Mouse (Mus musculus) MEL (cell line): ENCODE data around the gene Il10ra. TPM values are rescaled to one million over a fixed set of nuclear protein-coding genes. Genes with fewer than 3 reads are reported as not detected.

Experiments
- DNase-seq: peaks from one replicate; pipeline ENCODE4 v3.0.0; 2011; ENCODE audit warnings: low read depth, low spot score
- H3K27ac ChIP-seq: 2 replicates; pipeline ENCODE4 v1.5.1; 2012; ENCODE audit warnings: low read depth, mild to moderate bottlenecking, control low read depth, low read length, moderate library complexity; ENCODE audit not compliant: control insufficient read depth
- H3K27me3 ChIP-seq, 2 experiments: fragments of 150-350 bp in 1 of 2; sonication (generic) in 1 of 2; 2 replicates each; pipeline ENCODE4 v1.6.1; 2012; ENCODE audit warnings: low read length in 2 of 2, mild to moderate bottlenecking in 2 of 2, improper control_type of control experiment in 1 of 2, moderate library complexity in 1 of 2; ENCODE audit not compliant: insufficient read depth in 2 of 2, control insufficient read depth in 1 of 2
- H3K36me3 ChIP-seq, 2 experiments: 2 replicates each; pipeline ENCODE4 v1.6.1; 2012 to 2014; ENCODE audit warnings: low read length in 2 of 2, improper control_type of control experiment in 1 of 2, inconsistent platforms in 1 of 2, mild to moderate bottlenecking in 1 of 2; ENCODE audit not compliant: insufficient read depth in 2 of 2, control insufficient read depth in 1 of 2
- H3K4me1 ChIP-seq, 2 experiments: fragments of 150-350 bp in 1 of 2; sonication (generic) in 1 of 2; 2 replicates each; pipeline ENCODE4 v1.6.1; 2012; ENCODE audit warnings: low read length in 2 of 2, improper control_type of control experiment in 1 of 2, mild to moderate bottlenecking in 1 of 2; ENCODE audit not compliant: insufficient read depth in 2 of 2, control insufficient read depth in 1 of 2
- H3K4me3 ChIP-seq, 2 experiments: fragments of 150-350 bp in 1 of 2; sonication (generic) in 1 of 2; 2 replicates each; pipeline ENCODE4 v1.5.1; 2012; ENCODE audit warnings: low read depth in 2 of 2, low read length in 2 of 2, mild to moderate bottlenecking in 2 of 2, moderate library complexity in 2 of 2, control low read depth in 1 of 2, improper control_type of control experiment in 1 of 2; ENCODE audit not compliant: control insufficient read depth in 1 of 2, insufficient read depth in 1 of 2
- H3K79me2 ChIP-seq: 2 replicates; pipeline ENCODE4 v1.6.1; 2012; ENCODE audit warnings: mild to moderate bottlenecking, low read length, moderate library complexity; ENCODE audit not compliant: control insufficient read depth, poor library complexity, insufficient read depth
- H3K9ac ChIP-seq: 2 replicates; pipeline ENCODE4 v1.6.1; 2012; ENCODE audit warnings: low read depth, mild to moderate bottlenecking, control low read depth, low read length, moderate library complexity; ENCODE audit not compliant: control insufficient read depth, poor library complexity, severe bottlenecking
- H3K9me3 ChIP-seq: fragments of 150-350 bp; sonication (generic); replicated peaks from 2 replicates; pipeline ENCODE4 v1.6.1; 2012; ENCODE audit warnings: mild to moderate bottlenecking, low read length, improper control_type of control experiment, moderate library complexity; ENCODE audit not compliant: insufficient read depth
- BHLHE40 ChIP-seq: IDR thresholded peaks from 2 replicates; pipeline ENCODE4 v1.6.1; 2012; ENCODE audit warnings: low read depth, mild to moderate bottlenecking, inconsistent platforms, low read length, improper control_type of control experiment, borderline replicate concordance
- CHD2 ChIP-seq: IDR thresholded peaks from 2 replicates; pipeline ENCODE4 v1.6.1; 2011; ENCODE audit warnings: low read length, improper control_type of control experiment
- CTCF ChIP-seq, 3 experiments: IDR thresholded peaks in 2 of 3; conservative IDR thresholded peaks in 1 of 3; 2 replicates each; pipeline ENCODE4 v1.5.1; 2011 to 2012; ENCODE audit warnings: low read length in 3 of 3, low read depth in 2 of 3, mild to moderate bottlenecking in 2 of 3, improper control_type of control experiment in 1 of 3, inconsistent platforms in 1 of 3, mixed read lengths in 1 of 3, moderate library complexity in 1 of 3; ENCODE audit not compliant: control insufficient read depth in 1 of 3, insufficient read depth in 1 of 3, poor library complexity in 1 of 3, severe bottlenecking in 1 of 3
- HCFC1 ChIP-seq: IDR thresholded peaks from 2 replicates; pipeline ENCODE4 v1.6.1; 2012; ENCODE audit warnings: low read depth, mild to moderate bottlenecking, inconsistent platforms, low read length, improper control_type of control experiment, moderate library complexity
- JUND ChIP-seq: IDR thresholded peaks from 2 replicates; pipeline ENCODE4 v1.6.1; 2011; ENCODE audit warnings: low read depth, mild to moderate bottlenecking, improper control_type of control experiment, low read length
- KAT2A ChIP-seq: conservative IDR thresholded peaks from 2 replicates; pipeline ENCODE4 v1.6.1; 2012; ENCODE audit warnings: low read depth, low read length, improper control_type of control experiment, inconsistent platforms
- MAX ChIP-seq: IDR thresholded peaks from 2 replicates; pipeline ENCODE4 v1.6.1; 2011; ENCODE audit warnings: low read length, improper control_type of control experiment
- MEF2A ChIP-seq: IDR thresholded peaks from 2 replicates; pipeline ENCODE4 v1.6.1; 2014; ENCODE audit warnings: low read depth, mild to moderate bottlenecking, inconsistent platforms, low read length, improper control_type of control experiment; ENCODE audit not compliant: poor library complexity, insufficient replicate concordance, severe bottlenecking; ENCODE audit errors: extremely low read depth
- MXI1 ChIP-seq: IDR thresholded peaks from 2 replicates; pipeline ENCODE4 v1.6.1; 2011; ENCODE audit warnings: mild to moderate bottlenecking, low read depth, low read length, improper control_type of control experiment
- POLR2A ChIP-seq, 2 experiments: IDR thresholded peaks; 2 replicates each; pipeline ENCODE4 v1.6.1; 2011 to 2012; ENCODE audit warnings: low read length in 2 of 2, mild to moderate bottlenecking in 2 of 2, control low read depth in 1 of 2, improper control_type of control experiment in 1 of 2, low read depth in 1 of 2, moderate library complexity in 1 of 2; ENCODE audit not compliant: control insufficient read depth in 1 of 2, insufficient read depth in 1 of 2, poor library complexity in 1 of 2
- SMC3 ChIP-seq: IDR thresholded peaks from 2 replicates; pipeline ENCODE4 v1.6.1; 2011; ENCODE audit warnings: low read depth, low read length, improper control_type of control experiment
- UBTF ChIP-seq: IDR thresholded peaks from 2 replicates; pipeline ENCODE4 v1.6.1; 2012; ENCODE audit warnings: low read depth, mild to moderate bottlenecking, inconsistent platforms, low read length, improper control_type of control experiment, moderate library complexity, borderline replicate concordance; ENCODE audit not compliant: insufficient read depth
- USF2 ChIP-seq, 2 experiments: IDR thresholded peaks; 2 replicates each; pipeline ENCODE4 v1.6.1; 2011 to 2012; ENCODE audit warnings: improper control_type of control experiment in 2 of 2, low read length in 2 of 2, borderline replicate concordance in 1 of 2, inconsistent platforms in 1 of 2, low read depth in 1 of 2, mild to moderate bottlenecking in 1 of 2; ENCODE audit not compliant: insufficient read depth in 1 of 2
- ZKSCAN1 ChIP-seq: IDR thresholded peaks from 2 replicates; pipeline ENCODE4 v1.6.1; 2012; ENCODE audit warnings: low read depth, mild to moderate bottlenecking, inconsistent platforms, low read length, improper control_type of control experiment, moderate library complexity
- polyA plus RNA-seq, 2 experiments: library from polyadenylated mRNA; stranded (reverse) in 1 of 2; unstranded in 1 of 2; fragments of >175 nt in 1 of 2; fragments of >200 nt in 1 of 2; gene quantifications; 2 replicates each; pipeline versions ENCODE4 v1.2.1 to v1.2.4; 2012; ENCODE audit warnings: low replicate concordance in 2 of 2, low read depth in 1 of 2; ENCODE audit not compliant: insufficient read length in 2 of 2, insufficient read depth in 1 of 2, missing spikeins in 1 of 2
- total RNA-seq: library from RNA; depleted of rRNA; stranded (reverse); fragments of 300-350 nt; gene quantifications from 2 replicates; pipeline ENCODE4 v1.2.3, GENCODE M21; 2012; rRNA removed

The Il10ra gene
- total and polyA plus RNA-seq, 3 experiments, result not detected

- no peak for TF ChIP-seq BHLHE40
- TF ChIP-seq JUND, result no peak
- no peak for TF ChIP-seq KAT2A
- TF ChIP-seq USF2 (IDR thresholded peaks at IDR 0.05; ENCODE audit: borderline replicate concordance in 1 of 2, insufficient read depth in 1 of 2, low read depth in 1 of 2, low read length in 2 of 2), result no peak
- no peak for TF ChIP-seq MXI1
- TF ChIP-seq MEF2A, result no peak
- TF ChIP-seq UBTF, result no peak
- no peak for TF ChIP-seq MAX
- no peak for TF ChIP-seq ZKSCAN1
- Histone ChIP-seq H3K79me2 (no peaks in the 10 kb centered on the region), H3K9ac (no peak overlapping the region), H3K36me3 (peaks cover 0 to 26% of the 10 kb centered on the region in 2 experiments; a peak in 2 of 4 replicates), H3K4me3 (no peak overlapping the region), H3K9me3 (no peaks in the 10 kb centered on the region), H3K27me3 (no peaks in the 10 kb centered on the region), H3K4me1 (peaks cover 25 to 38% of the 10 kb centered on the region in 2 experiments), H3K27ac (peak overlapping the region; percentile 0; the same call in 1 of the 2 replicates)
- no peak for DNase-seq
Measured at GRCm38 (mm10) chr9:45206121-45206520, 62.8 kb downstream of the Il10ra start.

GRCm38 (mm10) chr9:45205143-45205542 lies 63.8 kb downstream of the Il10ra start:
- Histone ChIP-seq H3K27me3 (no peaks in the 10 kb centered on the region), H3K79me2 (no peaks in the 10 kb centered on the region), H3K9me3 (no peaks in the 10 kb centered on the region), H3K4me1 (peaks cover 25 to 38% of the 10 kb centered on the region in 2 experiments), H3K4me3 (no peak overlapping the region), H3K27ac (peak overlapping the region; percentile 1; the same call in 1 of the 2 replicates), H3K36me3 (peaks cover 0 to 26% of the 10 kb centered on the region in 2 experiments; a peak in 2 of 4 replicates), H3K9ac (no peak overlapping the region)
- no peak for DNase-seq
- TF ChIP-seq CTCF (IDR thresholded peaks at IDR 0.05 in 2 of 3, conservative IDR thresholded peaks at IDR 0.05 in 1 of 3; ENCODE audit: control insufficient read depth in 1 of 3, insufficient read depth in 1 of 3, low read depth in 2 of 3, low read length in 3 of 3, poor library complexity in 1 of 3, severe bottlenecking in 1 of 3), result no peak
- TF ChIP-seq HCFC1, result no peak
- no peak for TF ChIP-seq CHD2
- no peak for TF ChIP-seq POLR2A (IDR thresholded peaks at IDR 0.05; ENCODE audit: control insufficient read depth in 1 of 2, insufficient read depth in 1 of 2, low read depth in 1 of 2, low read length in 2 of 2, poor library complexity in 1 of 2)
- TF ChIP-seq SMC3, result no peak

Other genes starting within 250 kb of the Il10ra start
- gene Mpzl2, start 229.3 kb downstream of the Il10ra start, total RNA-seq, result 0.08 and 0.16 TPM in 2 replicates
- under 1 TPM in 1 of 2 experiments, not detected in 1; 0.39 TPM for gene Mpzl2, start 229.3 kb downstream of the Il10ra start, polyA plus RNA-seq
- not detected in 2 replicates for gene Mpzl3, start 214.0 kb downstream of the Il10ra start, total RNA-seq
- not detected for gene Mpzl3, start 214.0 kb downstream of the Il10ra start, polyA plus RNA-seq
- gene Jaml, start 190.0 kb downstream of the Il10ra start, total RNA-seq, result not detected in 2 replicates
- gene Jaml, start 190.0 kb downstream of the Il10ra start, polyA plus RNA-seq, result not detected
- not detected in 2 replicates for gene Scn2b, start 151.4 kb downstream of the Il10ra start, total RNA-seq
- not detected for gene Scn2b, start 151.4 kb downstream of the Il10ra start, polyA plus RNA-seq
- not detected in 2 replicates for gene Scn4b, start 130.8 kb downstream of the Il10ra start, total RNA-seq
- not detected for gene Scn4b, start 130.8 kb downstream of the Il10ra start, polyA plus RNA-seq
- gene BC049352, start 87.1 kb downstream of the Il10ra start, total RNA-seq, result not detected in 2 replicates
- gene BC049352, start 87.1 kb downstream of the Il10ra start, polyA plus RNA-seq, result not detected
- gene Tmprss4, start 65.1 kb downstream of the Il10ra start, total RNA-seq, result not detected in 2 replicates
- gene Tmprss4, start 65.1 kb downstream of the Il10ra start, polyA plus RNA-seq, result not detected
- not detected in 2 replicates for gene Tmprss13, start 50.0 kb upstream of the Il10ra start, total RNA-seq
- gene Tmprss13, start 50.0 kb upstream of the Il10ra start, polyA plus RNA-seq, result not detected
- not detected in 2 replicates for gene Fxyd6, start 101.0 kb upstream of the Il10ra start, total RNA-seq
- gene Fxyd6, start 101.0 kb upstream of the Il10ra start, polyA plus RNA-seq, result not detected
- not detected in 2 replicates for gene Fxyd2, start 130.5 kb upstream of the Il10ra start, total RNA-seq
- not detected for gene Fxyd2, start 130.5 kb upstream of the Il10ra start, polyA plus RNA-seq
- not detected in 2 replicates for gene Dscaml1, start 157.5 kb upstream of the Il10ra start, total RNA-seq
- not detected for gene Dscaml1, start 157.5 kb upstream of the Il10ra start, polyA plus RNA-seq